Mouse (Mus musculus) gastrocnemius, postnatal 14 days (tissue): Measurements from ENCODE around the gene OR5BS1P. TPM values are rescaled to one million over a fixed set of nuclear protein-coding genes. Genes with fewer than 3 reads are reported as not detected.
"Not testable (repeated sequence)": the region's sequence is repeated elsewhere in the genome, so short reads cannot be mapped to it uniquely, and the experiment has no call there.

Experiments
- DNase-seq: peaks from one replicate; pipeline ENCODE4 v3.0.0; 2021; ENCODE audit warnings: mixed read lengths
- intact Hi-C: fragments of 180-260 bp; cut with DNase I; formaldehyde crosslinking; loops from one replicate; pipeline ENCODE4 v1.15.1; 2025; ENCODE audit warnings: low total_unique reads
- long read RNA-seq, 2 experiments: library from polyadenylated mRNA; stranded (forward); transcript quantifications; one replicate each; pipeline ENCODE4 v2.0.0; 2021
- total RNA-seq, 2 experiments: library from RNA; stranded (reverse); gene quantifications; 2 replicates each; pipeline ENCODE4 v1.2.3; 2021

OR5BS1P gene
- not detected for total RNA-seq
- long read RNA-seq, experiment 1, result 0 reads
- long read RNA-seq, experiment 2, result 0 reads

DNA sequence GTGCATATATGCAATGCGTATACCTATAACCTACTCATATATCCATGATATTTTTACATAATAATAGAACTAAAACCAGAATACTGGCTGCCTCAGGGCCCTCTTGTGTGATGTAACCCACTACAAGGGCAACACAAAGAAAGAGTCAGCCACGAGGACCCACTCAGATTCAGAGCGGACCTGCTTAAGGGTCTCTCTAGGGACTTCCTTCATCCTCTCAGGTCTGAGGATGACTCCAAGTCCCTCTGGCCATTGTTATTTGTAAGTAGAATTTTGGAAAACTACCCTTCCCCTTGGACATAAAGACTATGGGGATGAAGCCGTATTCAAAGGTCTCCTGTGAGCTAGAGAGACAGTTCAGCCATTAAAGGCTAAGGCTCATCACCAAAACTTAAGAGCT is at the start of gene OR5BS1P:
OR5BS1P (plus strand) TSS at position 301 of the 400 bp plus-strand sequence.
- intact Hi-C loops, result no loop called here
- no peak for DNase-seq

DNA sequence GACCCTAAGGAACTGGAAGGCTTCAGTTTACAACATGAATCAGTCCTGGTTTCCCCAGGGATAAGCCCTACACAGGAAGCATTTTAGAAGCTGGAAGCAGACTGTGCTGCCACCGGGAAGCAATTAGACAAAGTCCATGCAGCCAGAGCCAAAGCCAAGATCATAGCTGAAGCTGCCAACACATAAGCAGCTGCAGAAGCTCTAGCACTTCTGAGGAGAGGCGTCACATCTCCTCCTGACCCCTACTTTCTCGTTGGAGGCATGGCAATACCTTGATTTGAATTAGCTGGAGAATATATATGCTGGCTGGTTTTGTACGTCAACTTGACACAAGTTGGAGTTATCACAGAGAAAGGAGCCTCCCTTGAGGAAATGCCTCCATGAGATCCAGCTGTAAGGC is 48.8 kb upstream of the OR5BS1P start:
- intact Hi-C loops, result no loop called here
- DNase-seq, result no peak

DNA sequence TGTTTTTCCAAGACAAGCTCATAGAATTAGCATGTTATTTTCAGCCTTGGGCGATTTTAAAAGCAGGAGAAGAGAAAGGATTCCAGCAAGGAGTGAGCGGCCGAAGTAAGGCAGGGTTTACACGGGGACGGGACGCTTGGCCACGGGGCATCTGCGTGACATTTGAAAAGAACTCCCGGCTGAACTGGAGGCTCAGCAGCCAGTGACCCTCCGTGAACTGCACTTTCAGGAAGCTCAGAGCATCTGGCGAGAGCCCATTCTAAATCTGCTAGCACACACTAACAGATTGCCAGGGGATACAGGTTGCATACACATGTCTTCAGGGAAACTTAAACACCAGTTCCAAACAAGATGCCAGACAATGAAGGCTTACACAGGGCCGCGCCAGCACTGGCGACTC is 45.4 kb upstream of the OR5BS1P start:
- intact Hi-C loops, result no loop called here

GRCm38 (mm10) chr15:98424753-98425152 is 44.9 kb upstream of the OR5BS1P start:
- intact Hi-C loops, result no loop called here
- DNase-seq, result no peak

More for the DNA sequence above, 45.4 kb upstream of the OR5BS1P start:
- DNase-seq, result peak; percentile 16

DNA sequence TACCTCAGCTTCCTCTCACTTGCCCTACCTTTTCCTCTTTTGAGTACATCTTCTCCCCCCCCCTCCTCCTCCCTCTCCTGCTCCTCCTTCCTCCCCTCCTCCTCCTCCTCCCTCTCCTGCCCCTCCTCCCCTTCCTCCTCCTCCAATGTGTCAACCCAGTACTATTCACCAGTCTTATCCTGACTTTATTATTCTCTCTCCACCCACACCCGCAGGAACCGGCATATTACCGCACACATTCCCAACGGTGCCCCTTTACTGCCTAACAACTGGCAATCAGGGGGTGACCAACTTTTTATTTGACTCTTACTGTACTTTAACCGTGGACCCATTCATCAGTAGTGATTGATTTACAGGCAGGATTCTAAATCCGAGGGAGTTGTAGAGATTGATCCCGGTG is 44.5 kb upstream of the OR5BS1P start:
- no peak for DNase-seq
- intact Hi-C loops, result no loop called here

- intact Hi-C loops, DNase-seq: not testable (repeated sequence)
These were observed 38.8 kb upstream of the OR5BS1P start, which contains the start of gene Olfr282 for GRCm38 (mm10) chr15:98430925-98431324. Gene Olfr282, plus strand, starts transcription at chr15:98431225.

- intact Hi-C loops, result no loop called here
- DNase-seq, result no peak
These were observed 25.1 kb upstream of the OR5BS1P start for GRCm38 (mm10) chr15:98444561-98444960.

DNA sequence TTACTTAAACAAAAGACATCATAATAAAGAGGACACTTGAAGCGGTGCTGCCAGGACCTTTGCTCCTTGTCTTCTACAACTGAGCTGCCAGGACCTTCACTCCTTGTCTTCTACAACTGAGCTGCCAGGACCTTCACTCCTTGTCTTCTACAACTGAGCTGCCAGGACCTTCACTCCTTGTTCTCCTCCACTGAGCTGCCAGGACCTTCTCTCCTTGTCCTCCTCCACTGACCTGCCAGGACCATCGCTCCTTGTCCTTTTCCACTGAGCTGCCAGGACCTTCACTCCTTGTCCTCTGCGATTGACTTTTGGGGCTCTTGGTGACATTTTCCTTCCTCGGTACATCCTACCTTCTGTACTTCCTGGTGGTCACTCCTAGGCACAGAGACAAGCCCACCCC is 21.2 kb upstream of the OR5BS1P start:
- no peak for DNase-seq
- intact Hi-C loops, result no loop called here

DNA sequence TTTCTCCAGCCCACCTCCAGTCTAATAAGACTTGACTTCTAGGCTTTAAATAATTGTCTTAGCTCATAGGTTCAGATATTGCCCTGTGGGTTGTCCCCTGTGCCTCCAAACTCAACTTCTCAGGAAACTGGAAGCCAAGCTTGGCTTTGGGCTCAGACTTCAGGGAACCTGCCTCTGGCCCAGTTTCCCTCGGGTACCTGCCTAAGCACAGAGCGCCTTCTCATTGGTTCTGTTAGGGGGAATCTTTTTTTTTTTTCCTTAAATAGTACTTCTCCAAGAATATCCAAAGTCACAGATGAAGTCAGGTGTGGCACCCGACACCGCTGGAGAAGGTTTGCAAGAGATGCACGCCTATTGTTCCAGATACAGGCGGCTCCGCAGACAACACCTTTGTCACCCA is 17.4 kb upstream of the OR5BS1P start, which contains the start of gene Olfr281:
Olfr281 (plus strand) TSS at position 301 of the 400 bp plus-strand sequence.
- DNase-seq, result no peak
- intact Hi-C loops, result no loop called here

DNA sequence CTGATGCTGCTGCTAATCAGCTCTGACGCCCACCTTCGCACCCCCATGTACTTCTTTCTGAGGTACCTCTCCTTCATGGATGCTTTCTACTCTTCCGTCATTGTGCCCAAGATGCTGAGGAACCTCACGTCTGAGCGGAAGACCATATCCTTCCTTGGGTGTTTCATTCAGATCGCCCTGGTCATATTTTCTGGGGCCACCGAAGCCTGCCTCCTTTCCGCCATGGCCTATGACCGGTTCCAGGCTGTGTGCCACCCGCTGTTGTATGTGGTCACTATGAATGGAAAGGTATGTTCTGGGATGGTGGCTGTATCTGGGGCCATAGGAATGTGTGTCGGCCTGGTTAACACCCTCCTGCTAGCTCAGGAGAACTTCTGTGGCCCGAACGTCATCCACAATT is 1.8 kb downstream of the OR5BS1P start:
- no peak for DNase-seq
- intact Hi-C loops, result no loop called here

DNA sequence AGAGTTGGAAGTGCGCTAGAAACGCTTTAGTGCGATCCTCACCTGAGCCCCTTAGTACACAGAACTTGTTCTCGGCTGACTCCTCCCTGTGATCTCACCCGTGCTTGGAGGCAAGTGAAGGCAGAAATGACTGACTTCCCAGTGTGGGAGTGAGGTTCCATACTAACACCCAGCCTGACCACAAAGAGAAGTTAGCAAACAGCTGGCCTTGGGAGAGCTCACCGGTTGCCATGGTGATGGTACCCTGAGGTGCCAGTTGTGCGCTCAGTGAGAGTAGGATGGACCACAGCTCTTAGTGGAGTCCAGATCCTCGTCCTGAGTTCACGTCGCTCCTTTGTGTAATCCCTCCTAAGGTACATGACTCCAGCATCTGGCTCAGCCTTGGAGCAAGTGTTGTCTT is 5.3 kb downstream of the OR5BS1P start:
- no peak for DNase-seq
- intact Hi-C loops, result no loop called here

GRCm38 (mm10) chr15:98475382-98475781 is 5.7 kb downstream of the OR5BS1P start:
- peak; percentile 50 for DNase-seq
- intact Hi-C loops, result no loop called here

- intact Hi-C loops, result no loop called here
- no peak for DNase-seq
These were observed 6.6 kb downstream of the OR5BS1P start for GRCm38 (mm10) chr15:98476281-98476680.

DNA sequence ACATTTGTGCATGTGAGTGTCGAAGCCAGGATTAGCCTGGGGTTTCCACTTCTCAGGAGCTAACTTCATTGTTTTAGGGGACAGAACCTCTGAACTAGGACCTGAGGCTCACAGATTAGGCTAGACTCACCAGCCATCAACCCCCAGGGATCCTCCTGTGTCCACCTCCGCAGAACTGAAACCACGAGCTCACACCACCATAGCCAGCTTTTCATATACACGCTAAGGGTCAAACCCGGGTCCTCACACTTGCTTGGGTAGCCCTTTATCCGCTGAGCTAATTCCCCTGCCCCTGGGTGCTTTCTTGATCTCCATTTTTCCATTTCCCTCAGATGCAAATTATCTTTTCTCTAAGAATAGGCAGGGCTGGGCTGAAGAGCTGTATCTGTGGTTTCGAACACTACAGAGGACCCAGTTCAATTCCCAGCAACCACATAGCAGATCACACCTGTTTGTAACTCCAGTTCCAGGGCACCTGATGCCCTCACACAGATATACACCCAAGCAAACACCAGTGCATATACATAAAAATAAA is 9.9 kb downstream of the OR5BS1P start:
- intact Hi-C loops, result no loop called here
- no peak for DNase-seq

DNA sequence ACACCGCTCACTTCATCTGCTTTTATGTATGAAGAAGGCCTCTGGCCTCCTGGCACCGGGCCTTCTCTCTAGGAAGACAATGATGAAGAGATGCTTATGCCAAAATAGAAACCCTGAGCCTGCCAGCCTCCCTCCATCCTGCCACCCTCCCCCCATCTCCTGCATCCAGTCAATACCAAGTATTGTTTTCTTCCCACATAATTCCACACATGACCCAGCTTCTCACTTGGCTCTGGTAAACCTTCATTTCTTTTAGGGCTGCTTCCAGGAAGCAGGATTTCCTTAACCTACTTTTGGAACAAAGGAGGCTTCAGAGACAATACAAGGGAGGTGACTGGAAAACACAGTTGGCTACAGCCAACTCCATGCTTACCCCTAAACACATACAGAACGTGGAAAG is 13.0 kb downstream of the OR5BS1P start, which contains the start of gene Lalba:
Lalba (minus strand) TSS at position 21 of the 400 bp plus-strand sequence.
- no peak for DNase-seq
- intact Hi-C loops, result no loop called here

DNA sequence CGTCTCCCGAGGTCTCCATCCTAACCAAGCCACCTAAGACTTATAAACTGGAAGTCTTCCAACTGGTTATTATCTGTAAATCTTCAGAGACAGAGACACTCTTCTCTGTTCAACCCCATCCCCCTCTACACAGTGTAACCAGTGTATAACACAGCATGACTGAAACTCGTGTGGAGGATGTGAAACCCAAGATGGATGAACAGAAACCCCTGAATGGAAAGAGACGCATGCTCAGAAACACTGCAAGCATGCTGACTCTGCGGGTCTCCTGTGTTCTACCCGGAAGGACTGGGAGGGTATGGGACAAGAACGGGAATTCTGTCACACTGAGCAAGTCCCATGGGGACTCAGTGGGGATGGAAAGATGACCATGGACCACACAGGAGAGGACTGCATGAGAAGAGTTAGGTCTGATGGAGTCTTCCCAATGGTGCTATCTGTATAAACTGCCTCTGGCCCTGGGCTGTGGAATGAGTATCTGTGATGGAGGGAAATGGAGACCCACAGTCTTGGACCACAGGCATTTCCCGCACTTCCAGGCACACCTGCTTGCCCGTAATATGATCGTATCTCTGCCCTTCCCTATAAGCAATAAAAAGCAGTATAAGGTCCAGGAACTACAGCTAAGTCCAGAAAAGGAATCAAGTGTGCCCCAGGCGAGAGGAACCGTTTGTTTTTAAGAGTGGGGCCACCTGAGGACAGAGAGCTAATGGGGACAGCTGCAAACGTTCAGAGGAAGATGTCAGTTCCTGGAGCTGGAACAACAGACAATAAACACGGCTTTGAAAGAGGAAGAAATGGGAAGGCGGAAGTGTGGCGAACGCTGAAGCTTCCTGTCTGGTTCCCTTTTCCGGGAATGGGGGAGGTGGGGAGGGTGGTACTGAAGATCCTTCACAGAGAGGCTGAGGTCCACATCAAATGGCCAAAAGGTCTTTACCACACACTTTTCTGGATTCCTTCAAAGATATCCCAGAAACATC is 14.5 kb downstream of the OR5BS1P start:
- DNase-seq, result peak; percentile 52
- intact Hi-C loops, result no loop called here

DNA sequence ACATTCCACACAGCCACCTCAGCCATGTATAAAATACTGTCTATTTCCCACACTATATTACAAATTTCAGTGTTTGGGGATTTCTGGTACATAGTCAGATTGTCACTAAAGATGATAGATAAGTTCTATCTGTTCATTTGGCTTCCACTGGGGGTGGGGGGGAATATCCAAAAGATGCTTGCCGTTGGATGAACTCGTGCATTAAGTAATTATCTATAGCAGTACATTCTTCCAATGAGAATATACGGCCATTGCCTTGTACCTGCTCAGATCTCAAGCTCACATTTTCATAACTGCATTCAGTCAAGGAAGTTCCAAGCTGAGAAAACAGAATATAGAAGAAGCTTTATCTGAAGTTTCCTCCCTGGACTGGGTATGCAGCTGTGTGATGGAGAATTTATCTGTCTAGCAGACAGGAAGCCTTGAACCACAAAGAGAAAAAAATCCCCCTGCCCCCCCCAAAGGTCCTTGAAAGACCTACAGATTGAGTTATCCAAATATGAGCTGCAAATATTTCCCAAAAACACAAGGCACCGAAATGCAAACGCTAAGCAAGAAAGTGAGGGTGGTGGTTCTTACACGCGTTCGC is 16.8 kb downstream of the OR5BS1P start:
- intact Hi-C loops, result no loop called here
- no peak for DNase-seq

DNA sequence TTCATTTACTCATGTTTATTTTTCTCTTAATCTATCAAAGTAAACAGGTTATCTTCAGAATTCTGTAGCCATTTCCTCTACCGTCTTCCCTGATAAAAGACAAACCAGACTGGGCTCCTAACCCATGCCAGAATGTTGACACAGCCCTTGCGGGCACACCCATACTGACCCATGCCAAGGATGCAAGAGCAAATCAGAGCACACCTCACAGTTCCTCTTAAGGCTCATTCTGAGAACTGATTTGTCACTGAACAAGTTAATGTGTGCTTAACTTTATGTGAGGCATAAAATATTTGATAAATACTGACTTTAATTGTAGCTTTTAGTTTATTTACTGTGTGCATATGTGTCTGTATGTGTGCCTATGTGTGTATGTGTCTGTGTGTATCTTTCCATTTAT is 21.6 kb downstream of the OR5BS1P start:
- no peak for DNase-seq
- intact Hi-C loops, result no loop called here

DNA sequence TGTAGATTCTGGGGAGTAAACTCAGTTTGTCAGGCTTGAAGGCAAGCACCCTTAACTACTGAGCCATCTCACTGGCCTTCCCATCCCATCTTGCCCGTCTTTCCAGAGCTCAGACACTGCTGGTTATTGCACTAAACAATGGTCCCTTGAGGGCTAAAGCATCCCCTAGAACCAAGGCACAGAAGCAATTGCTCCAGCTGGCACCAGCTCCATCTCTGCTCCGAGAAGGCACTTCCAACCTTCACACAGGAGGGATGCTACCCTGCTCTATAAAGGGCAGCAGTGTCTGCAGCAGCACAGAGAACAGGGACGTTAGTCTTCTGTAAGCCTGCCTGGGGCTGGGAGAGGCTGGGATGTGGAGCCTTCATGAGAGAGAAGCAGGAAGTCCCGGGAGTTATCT is 22.4 kb downstream of the OR5BS1P start, which contains the start of gene Olfr279:
Olfr279 (plus strand) TSS at position 301 of the 400 bp plus-strand sequence.
- DNase-seq, result no peak
- intact Hi-C loops, result no loop called here

DNA sequence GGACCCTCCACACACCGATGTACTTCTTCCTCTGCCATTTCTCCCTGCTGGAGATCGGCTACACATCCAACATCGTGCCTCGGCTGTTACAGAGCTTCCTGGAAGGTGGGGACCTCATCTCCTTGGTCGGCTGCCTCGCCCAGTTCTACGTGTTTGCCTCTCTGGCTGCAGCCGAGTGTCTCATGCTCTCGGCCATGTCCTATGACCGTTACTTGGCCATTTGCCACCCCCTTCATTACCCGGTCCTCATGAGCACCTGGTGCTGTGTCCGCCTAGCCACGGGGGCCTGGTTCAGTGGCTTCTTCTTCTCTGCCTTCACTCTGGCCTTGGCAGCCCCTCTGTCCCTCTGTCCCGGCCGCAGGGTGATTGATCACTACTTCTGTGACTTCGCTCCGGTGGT is 27.9 kb downstream of the OR5BS1P start:
- intact Hi-C loops, result no loop called here
- no peak for DNase-seq
